Mouse (Mus musculus): ENCODE data around the gene Smc3.

Gene Smc3

DNA sequence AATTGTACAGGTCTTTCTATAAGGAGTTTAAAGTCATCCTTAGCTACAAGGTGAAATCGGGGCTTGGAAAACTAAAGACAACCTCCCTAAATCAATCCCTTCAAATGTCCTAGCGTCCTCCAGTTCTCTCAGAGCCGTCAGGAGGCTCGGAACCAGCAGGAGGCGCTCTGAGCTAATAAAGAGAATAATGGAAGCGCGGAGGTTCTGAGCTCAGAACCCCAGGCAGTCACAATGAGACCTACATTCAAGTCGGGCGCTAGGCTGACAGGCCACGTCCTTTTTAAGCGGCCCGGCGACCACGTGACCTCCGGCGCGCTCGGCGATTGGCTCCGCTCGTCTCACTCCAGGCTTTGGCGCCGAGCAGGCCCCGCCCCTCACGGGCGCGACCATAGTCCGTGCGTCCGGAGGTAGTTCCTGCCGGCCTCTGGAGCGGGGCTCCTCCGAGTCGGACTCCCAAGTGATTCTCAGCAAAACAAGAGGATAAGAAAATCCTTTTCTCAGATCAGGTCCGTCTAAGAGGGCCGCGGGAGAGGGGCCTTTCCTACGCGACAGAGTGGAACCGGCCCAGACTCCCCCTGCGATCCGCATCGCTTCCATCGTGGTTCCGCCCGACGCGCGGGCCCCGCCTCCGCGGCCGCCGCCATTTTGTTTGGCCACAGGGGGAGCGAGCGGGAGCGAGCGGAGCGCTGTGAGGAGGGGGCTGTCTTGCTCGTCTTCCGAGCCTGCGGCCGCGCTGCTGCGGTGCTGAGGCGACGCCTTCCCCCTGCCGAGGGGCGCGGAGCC is at the start of gene Smc3:
Smc3 (plus strand) TSS at position 642 of the 783 bp plus-strand sequence.
- DNase-seq (ENCODE audit: low read depth), result peak; percentile 98

DNA sequence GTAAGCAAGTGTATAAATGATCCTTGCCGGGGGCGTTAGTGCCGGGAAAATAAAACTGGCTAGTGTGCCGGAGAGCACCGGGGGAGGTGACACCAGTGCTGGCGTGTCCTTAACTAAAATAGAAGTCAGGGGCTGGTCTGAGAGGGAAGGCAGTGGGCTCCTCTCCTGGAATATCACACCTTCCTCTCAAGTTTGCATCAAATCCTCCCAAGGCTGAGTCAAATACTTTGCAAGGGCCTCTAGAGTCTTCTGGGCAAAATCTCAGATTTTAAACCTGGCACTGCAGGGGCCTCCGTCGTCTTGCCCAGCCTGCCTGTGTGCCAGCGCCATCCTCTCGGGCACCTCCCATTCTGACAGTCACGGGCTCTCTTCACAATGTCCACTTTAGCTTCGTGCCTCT is 49.2 kb upstream of the Smc3 start:
- no peak for DNase-seq (ENCODE audit: low read depth)

DNA sequence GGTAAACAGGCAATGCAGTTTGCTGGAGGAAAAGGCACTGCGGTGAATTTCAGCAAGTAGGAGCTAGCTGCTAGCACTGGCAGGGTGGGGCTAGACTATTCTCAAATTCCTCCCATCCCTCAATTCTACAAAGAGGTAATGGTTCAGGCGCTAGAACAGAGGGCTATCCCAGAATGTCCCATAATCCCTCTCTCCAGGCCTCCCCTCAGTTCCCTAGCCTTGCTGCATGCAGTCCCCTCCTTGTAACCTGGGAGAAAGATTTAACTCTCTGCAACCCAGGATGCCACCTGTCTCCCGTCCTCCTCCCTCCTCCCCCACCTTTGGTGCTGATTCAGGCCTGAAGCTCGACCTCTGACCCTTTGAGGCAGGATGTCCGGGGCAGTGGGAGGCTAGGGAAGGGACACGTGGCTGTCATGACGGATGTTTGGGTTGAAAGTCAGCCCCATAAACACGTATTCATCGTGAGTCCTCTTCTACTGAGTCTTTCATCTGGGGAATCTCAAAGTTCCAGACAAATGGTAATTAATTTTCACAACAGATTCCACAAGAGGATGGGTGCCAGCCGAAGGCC is 47.9 kb upstream of the Smc3 start:
- no peak for DNase-seq (ENCODE audit: low read depth)

GRCm38 (mm10) chr19:53552795-53553194 is 47.4 kb upstream of the Smc3 start:
- DNase-seq (ENCODE audit: low read depth), result no peak

- no peak for DNase-seq (ENCODE audit: low read depth)
Observed at GRCm38 (mm10) chr19:53554402-53554801, 45.8 kb upstream of the Smc3 start.

DNA sequence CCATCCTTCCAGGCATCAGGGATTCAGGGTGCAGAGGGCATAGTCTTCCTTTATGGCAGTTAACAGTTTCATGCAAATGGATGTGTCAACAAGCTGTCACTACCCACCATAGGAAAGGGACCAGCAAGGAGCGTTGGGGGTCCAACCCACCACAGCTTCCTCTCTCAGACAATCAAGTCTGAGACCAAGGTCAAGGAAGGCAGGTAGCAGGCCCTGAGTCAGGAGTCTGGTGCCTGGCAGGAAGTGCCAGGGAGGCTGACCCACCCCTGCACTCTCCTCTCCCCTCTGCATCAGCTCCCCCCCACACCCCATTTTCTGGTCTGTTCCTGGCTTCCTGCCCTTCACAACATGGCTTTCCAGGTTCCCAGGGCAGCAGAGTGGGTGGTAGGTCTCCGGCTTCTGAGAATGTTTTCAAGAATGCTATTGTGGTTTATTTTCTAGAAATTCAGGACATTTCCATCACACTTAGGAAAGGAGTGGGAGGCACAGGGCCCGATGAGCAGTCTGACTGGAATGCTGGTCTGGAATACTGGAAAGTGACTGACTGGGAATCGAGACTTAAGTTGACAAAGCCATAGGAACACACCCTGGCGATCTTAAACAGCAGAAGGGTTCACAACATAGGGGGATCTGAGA is 45.1 kb upstream of the Smc3 start:
- no peak for DNase-seq (ENCODE audit: low read depth)

- DNase-seq (ENCODE audit: low read depth), result no peak
Observed at GRCm38 (mm10) chr19:53556841-53557240, 43.4 kb upstream of the Smc3 start.

DNA sequence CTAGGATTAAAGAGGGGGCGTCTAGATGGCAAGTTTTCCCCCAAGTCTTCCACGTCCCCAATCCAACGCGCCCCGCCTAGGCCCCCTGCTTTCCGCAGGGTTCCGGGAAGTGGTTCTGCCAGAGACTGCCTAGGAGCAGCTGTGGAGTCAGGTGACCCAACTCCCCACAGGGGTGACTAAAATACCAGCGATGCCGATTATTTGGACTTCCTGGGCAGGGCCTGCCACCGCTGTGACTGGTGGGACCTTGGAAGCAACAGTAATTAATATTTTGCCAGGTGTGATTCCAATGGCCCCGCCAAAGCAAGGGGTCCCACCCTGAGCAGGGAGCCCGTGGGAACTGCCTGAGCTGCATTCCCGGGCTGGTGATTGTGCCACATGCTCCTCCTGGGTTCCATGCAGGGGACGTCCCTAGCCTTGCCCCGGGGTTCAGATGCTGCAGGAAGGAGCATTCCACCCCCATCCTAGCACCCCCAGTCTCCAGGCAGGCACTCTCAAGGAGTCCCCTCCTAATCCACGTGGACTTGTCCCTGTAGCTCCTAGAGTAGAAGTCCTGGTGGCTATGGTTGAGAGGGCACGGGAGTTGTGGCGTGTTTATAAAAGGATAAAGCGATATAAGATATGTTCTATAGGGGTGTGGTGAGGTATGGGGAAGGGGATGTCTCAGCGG is 42.8 kb upstream of the Smc3 start:
- DNase-seq (ENCODE audit: low read depth), result no peak

DNA sequence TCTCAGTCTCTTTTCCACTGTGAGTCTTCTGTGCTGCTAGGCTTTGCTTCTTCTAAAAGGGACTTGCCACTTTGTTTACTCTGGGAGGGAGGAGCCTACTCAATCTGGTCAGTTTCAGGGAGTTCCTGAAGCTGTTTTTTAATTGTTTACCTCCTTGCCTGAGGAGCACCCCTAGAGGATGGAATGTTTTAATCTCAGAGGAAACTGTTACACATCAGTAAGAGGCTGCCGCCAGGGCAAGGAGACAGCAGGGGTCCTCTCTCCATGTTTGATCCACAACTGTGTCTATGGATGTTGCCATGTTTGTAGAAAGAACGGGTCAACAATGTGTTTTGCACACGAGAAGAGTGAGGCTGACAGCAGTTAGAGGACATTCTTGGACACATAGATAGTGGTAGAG is 39.8 kb upstream of the Smc3 start:
- DNase-seq (ENCODE audit: low read depth), result no peak

GRCm38 (mm10) chr19:53564174-53564573 is 36.0 kb upstream of the Smc3 start:
- no peak for DNase-seq (ENCODE audit: low read depth)

DNA sequence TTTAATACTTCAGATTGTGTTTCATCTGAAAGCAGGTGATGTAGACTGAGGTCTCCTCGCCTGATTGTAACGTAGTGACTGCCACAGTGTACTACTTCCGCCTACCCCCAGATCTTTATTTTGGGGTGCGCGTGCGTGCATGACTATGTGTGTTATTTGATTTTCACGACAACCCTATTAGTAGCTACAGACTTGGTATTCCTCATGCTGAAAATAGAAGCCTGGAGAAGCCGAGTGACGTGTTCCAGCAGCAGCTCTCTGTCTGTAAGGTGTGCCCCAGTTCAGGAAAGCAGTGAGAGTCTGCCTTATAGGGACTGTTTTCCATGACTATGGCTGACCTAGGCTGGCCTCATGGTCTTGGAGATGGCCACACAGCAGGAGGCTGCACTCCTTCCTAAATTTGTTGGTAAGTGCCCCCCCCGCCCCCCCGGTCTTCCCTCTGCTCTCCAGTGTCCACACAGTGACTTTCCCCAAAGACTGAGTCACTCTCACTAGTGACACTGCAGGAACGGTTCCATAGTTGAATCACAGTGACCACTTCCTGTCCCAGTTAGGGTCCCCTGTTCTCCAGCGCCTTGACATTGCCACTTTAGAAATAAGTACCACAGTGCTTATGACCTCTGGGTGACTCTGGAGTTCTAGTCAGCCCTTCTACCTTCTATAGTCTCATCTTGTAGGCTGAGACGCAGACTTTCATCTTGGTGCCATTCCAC is 34.5 kb upstream of the Smc3 start:
- DNase-seq (ENCODE audit: low read depth), result no peak

DNA sequence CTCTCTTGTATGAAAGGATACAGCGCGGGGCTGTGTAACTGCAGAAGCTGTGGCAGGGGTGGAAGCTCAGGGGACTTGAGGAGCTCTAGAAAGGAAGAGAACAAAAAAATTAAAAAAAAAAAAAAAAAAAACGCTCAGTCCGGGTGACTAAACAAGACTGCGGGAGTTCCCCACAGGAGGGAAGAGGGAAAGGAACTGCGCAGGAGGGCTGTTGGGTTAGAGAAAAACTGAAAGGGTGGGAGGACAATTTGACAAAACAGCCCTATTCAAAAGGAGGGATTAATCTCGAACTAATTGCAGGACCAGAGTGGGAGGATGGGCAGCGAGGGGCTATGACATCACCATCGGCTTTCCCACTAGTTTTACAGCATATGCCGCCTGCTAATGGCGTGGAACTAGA is 32.3 kb upstream of the Smc3 start:
- DNase-seq (ENCODE audit: low read depth), result no peak

GRCm38 (mm10) chr19:53568553-53568952 is 31.6 kb upstream of the Smc3 start:
- no peak for DNase-seq (ENCODE audit: low read depth)

GRCm38 (mm10) chr19:53571056-53571455 is 29.1 kb upstream of the Smc3 start:
- DNase-seq (ENCODE audit: low read depth), result no peak

GRCm38 (mm10) chr19:53571501-53572428 is 28.4 kb upstream of the Smc3 start:
- DNase-seq (ENCODE audit: low read depth), result no peak

DNA sequence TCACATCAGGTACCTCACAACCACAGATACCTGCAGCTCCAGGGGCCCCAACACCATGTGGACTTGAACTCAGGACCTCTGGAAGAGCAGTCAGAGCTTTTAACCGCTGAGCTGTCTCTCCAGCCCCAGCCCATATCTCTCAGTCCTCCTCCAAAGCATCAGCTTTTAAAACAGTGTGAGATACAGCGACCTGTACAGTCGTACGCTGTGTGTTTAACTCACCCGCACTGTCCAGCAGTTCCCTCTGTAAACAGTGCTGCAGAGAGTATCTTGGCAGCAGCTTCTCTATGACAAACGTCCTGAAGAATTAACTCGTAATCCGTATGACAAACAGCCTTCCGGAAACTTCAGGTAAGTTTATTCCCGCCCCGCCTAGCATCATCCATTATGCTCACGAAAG is 27.6 kb upstream of the Smc3 start:
- DNase-seq (ENCODE audit: low read depth), result no peak

GRCm38 (mm10) chr19:53573151-53573550 is 27.0 kb upstream of the Smc3 start:
- DNase-seq (ENCODE audit: low read depth), result no peak

- DNase-seq (ENCODE audit: low read depth), result no peak
Observed at GRCm38 (mm10) chr19:53574131-53574530, 26.1 kb upstream of the Smc3 start.

DNA sequence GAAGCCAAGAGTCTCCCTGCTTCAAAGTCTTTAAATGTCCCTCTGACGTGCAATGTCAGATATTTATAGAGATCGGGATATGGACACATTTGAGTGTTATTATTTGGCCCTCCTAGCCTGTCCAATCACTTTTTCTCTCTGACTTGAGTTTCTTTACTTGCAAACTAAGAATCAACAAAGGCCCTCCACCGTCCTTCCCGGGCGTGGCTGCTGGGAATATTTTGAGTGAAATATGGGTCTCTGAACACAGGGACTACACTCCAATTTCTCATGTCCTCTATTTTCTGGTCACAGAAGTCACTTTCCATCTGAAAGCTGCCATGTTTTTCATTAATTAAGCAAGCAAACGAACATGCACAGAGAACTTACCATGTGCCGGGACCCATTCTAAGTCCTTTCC is 25.7 kb upstream of the Smc3 start:
- no peak for DNase-seq (ENCODE audit: low read depth)

DNA sequence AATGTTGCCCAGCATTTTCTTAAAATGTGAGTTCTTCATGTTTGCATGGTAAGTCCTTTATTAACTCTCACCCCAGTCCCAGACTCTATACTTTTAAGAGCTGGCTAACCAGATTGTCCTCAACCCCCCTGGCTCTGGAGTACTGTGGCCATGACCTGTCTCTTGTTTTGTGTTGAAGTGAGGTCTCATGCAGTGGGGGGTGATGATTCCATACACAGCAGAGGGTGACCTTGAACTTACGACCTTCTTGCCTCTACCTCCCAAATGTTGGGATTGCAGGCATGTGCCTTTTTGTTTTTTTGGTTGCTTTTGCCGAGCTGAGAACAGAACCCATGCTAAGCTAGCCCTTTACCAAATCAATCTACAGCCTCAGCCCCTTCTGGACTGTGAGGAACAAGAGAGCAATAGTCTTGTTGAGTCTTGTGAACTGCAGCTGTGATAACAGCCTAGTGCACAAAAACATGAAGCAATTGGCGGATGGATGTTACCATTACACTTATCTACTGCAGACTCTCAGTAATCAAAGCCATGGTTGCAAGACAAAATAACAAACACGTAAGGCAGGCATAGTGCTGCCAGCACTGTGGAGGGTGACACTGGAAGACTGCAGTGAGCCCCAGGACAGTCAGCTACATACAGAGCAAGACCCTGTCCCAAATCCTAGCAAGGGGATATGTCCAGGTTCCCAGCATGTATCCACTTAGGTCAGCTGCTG is 24.7 kb upstream of the Smc3 start:
- no peak for DNase-seq (ENCODE audit: low read depth)
